Mouse (Mus musculus) erythroblast, embryonic 14.5 days (primary cell): ENCODE results near the gene Card19.

Experiments
- GATA1 ChIP-seq: IDR thresholded peaks from 2 replicates; pipeline ENCODE4 v1.6.1; 2012; ENCODE audit warnings: low read length, inconsistent platforms, mixed read lengths
- TAL1 ChIP-seq: IDR thresholded peaks from 3 replicates; pipeline ENCODE4 v1.6.1; 2012; ENCODE audit warnings: low read length, inconsistent platforms, mixed read lengths

GRCm38 (mm10) chr13:49186798-49187287 lies 29.0 kb downstream of the Card19 start:
- TF ChIP-seq GATA1, result no peak
- no peak for TF ChIP-seq TAL1
